Mouse (Mus musculus): Measurements from ENCODE around the gene Slc9a1. TPM values are rescaled to one million over a fixed set of nuclear protein-coding genes. Genes with fewer than 3 reads are reported as not detected.

Gene Slc9a1
- polyA plus RNA-seq, 1 experiment: 48.4 TPM

DNA sequence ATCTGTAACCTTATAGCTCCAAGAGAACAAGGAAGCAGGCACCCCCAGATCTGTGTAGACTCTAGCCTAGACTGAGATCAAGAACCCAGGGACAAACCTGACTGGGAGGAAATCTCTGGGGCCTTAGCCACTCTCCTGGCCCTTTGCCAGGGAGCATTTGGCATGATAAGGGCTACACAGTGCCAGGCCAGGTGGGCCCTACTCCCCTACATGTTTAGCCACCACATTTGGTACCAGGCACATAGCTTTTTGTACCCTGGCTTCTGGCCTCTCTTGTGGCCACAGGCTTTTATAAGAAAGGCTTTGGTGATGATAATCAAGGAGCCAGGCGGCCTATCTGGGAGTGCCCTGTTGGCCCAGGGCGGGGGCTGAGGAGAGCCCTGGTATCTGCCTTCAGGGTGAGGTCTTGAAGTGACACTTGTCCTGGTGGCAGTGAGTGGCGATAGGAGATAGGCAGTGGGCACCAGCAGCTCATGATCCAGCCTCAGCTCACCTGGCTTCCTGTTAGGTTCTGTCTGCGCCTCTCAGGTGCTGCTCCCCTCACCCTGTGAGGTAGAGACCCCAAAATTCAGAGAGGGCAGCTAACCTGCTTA lies 25.6 kb downstream of the Slc9a1 start:
- H3K27ac ChIP-seq (ENCODE audit: control insufficient read depth, insufficient read depth, low read depth, low read length): no peak overlapping the region
- H3K4me3 ChIP-seq (ENCODE audit: control insufficient read depth, low read depth, low read length): no peak overlapping the region
- TF ChIP-seq POLR2A (IDR thresholded peaks at IDR 0.05; ENCODE audit: control insufficient read depth, low read depth, low read length): no peak
- no peak for TF ChIP-seq CTCF (IDR thresholded peaks at IDR 0.05; ENCODE audit: control insufficient read depth, insufficient read depth, insufficient replicate concordance, low read depth, low read length)
- no peaks in the 10 kb centered on the region for H3K36me3 ChIP-seq (ENCODE audit: control insufficient read depth, insufficient read depth, low read length)
- no peaks in the 10 kb centered on the region for H3K27me3 ChIP-seq (ENCODE audit: control insufficient read depth, insufficient read depth, low read length)
- H3K4me1 ChIP-seq (ENCODE audit: control insufficient read depth, insufficient read depth, low read length): peaks cover 3% of the 10 kb centered on the region; the same call in 1 of the 2 replicates

DNA sequence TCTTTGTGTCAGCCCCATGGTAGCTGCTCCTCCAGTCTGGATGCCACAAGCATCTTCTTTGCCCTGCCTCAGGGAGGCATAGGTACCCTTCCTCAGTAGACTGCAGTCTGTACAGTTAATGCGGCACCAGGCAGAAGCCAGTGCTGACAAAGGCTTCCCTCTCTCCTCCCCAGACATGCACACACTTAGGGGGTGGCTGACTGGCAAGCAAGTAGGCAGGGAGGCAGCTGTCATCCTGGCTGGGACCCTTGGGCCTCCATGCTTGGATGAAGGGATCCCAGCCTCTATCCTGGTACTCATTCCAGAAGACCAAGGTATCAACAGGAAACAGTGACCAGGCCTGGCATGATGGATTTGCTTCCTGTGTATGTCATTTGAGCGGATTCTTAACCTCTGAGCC lies 26.6 kb downstream of the Slc9a1 start:
- H3K4me3 ChIP-seq (ENCODE audit: control insufficient read depth, low read depth, low read length): no peak overlapping the region
- no peak overlapping the region for H3K27ac ChIP-seq (ENCODE audit: control insufficient read depth, insufficient read depth, low read depth, low read length)
- TF ChIP-seq POLR2A (IDR thresholded peaks at IDR 0.05; ENCODE audit: control insufficient read depth, low read depth, low read length): no peak
- TF ChIP-seq CTCF (IDR thresholded peaks at IDR 0.05; ENCODE audit: control insufficient read depth, insufficient read depth, insufficient replicate concordance, low read depth, low read length): no peak
- no peaks in the 10 kb centered on the region for H3K36me3 ChIP-seq (ENCODE audit: control insufficient read depth, insufficient read depth, low read length)
- H3K27me3 ChIP-seq (ENCODE audit: control insufficient read depth, insufficient read depth, low read length): no peaks in the 10 kb centered on the region
- H3K4me1 ChIP-seq (ENCODE audit: control insufficient read depth, insufficient read depth, low read length): peaks cover 3% of the 10 kb centered on the region; the same call in 1 of the 2 replicates

DNA sequence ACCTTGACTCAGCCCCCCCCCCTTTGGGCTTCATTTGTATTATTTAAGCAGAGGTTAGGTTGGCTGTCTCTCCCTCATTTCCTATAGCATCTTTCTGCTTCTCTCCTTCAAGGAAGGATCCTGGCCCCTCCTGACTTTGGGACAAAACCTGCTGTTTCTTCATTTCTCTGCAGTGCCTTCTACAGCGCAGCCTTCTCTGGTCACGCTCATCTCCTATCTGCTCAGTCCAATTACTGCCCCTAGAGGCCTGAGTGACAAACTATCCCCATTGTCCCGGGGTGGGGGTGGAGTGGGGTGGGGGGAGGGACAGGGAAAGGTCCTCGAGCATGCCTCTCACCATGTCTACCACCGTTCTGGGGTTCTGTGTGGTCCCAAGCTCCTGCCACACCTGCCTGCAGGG lies 27.8 kb downstream of the Slc9a1 start:
- Histone ChIP-seq H3K27me3 (ENCODE audit: control insufficient read depth, insufficient read depth, low read length) (no peaks in the 10 kb centered on the region), H3K36me3 (ENCODE audit: control insufficient read depth, insufficient read depth, low read length) (no peaks in the 10 kb centered on the region), H3K27ac (ENCODE audit: control insufficient read depth, insufficient read depth, low read depth, low read length) (no peak overlapping the region), H3K4me3 (ENCODE audit: control insufficient read depth, low read depth, low read length) (no peak overlapping the region), H3K4me1 (ENCODE audit: control insufficient read depth, insufficient read depth, low read length) (no peaks in the 10 kb centered on the region)
- no peak for TF ChIP-seq POLR2A (IDR thresholded peaks at IDR 0.05; ENCODE audit: control insufficient read depth, low read depth, low read length)
- TF ChIP-seq CTCF (IDR thresholded peaks at IDR 0.05; ENCODE audit: control insufficient read depth, insufficient read depth, insufficient replicate concordance, low read depth, low read length): no peak

DNA sequence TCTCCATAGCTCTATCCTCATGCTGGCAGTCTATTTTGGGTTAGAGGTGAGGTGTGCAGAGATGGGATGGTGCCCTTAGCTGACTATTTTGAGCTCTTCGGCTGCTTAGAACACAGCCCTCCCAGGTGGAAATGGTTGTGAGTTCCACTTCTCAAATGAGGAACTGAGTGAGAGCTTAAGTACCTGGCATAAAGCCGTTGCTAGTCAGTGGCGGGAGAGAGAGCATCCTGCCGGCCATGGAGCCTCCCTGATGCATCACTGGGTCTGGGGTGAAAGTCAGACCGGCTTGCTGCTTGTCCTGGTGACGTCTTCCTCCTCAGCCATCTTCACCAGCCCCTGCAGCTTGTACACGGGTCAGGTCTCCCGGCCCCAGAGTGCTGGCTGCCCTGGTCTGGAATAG lies 28.5 kb downstream of the Slc9a1 start:
- Histone ChIP-seq H3K4me1 (ENCODE audit: control insufficient read depth, insufficient read depth, low read length) (no peaks in the 10 kb centered on the region), H3K4me3 (ENCODE audit: control insufficient read depth, low read depth, low read length) (no peak overlapping the region), H3K27ac (ENCODE audit: control insufficient read depth, insufficient read depth, low read depth, low read length) (no peak overlapping the region), H3K27me3 (ENCODE audit: control insufficient read depth, insufficient read depth, low read length) (no peaks in the 10 kb centered on the region), H3K36me3 (ENCODE audit: control insufficient read depth, insufficient read depth, low read length) (no peaks in the 10 kb centered on the region)
- TF ChIP-seq CTCF (IDR thresholded peaks at IDR 0.05; ENCODE audit: control insufficient read depth, insufficient read depth, insufficient replicate concordance, low read depth, low read length) (no peak), POLR2A (IDR thresholded peaks at IDR 0.05; ENCODE audit: control insufficient read depth, low read depth, low read length) (no peak)

DNA sequence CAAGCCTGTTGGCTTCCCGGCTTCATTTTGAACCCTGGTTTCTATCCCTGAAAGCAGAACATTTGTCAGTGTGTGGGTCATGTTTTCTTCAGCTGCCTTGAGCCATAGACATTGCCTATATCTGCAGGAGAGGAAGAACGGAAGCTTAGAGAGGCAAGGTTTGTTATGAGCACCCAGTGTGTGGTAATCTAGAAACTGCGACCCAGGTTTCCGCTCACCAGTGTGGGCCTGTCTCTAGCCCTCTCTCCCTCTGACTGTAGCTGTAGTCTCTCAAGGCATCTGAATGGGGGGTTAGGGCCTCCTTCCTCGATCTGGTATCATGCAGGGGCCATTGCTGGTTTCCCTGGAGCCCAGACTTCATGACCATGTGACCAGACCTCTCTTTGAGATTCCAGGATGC lies 29.1 kb downstream of the Slc9a1 start:
- Histone ChIP-seq H3K27me3 (ENCODE audit: control insufficient read depth, insufficient read depth, low read length) (no peaks in the 10 kb centered on the region), H3K27ac (ENCODE audit: control insufficient read depth, insufficient read depth, low read depth, low read length) (no peak overlapping the region), H3K36me3 (ENCODE audit: control insufficient read depth, insufficient read depth, low read length) (no peaks in the 10 kb centered on the region), H3K4me1 (ENCODE audit: control insufficient read depth, insufficient read depth, low read length) (no peaks in the 10 kb centered on the region), H3K4me3 (ENCODE audit: control insufficient read depth, low read depth, low read length) (no peak overlapping the region)
- TF ChIP-seq POLR2A (IDR thresholded peaks at IDR 0.05; ENCODE audit: control insufficient read depth, low read depth, low read length) (no peak), CTCF (IDR thresholded peaks at IDR 0.05; ENCODE audit: control insufficient read depth, insufficient read depth, insufficient replicate concordance, low read depth, low read length) (no peak)

DNA sequence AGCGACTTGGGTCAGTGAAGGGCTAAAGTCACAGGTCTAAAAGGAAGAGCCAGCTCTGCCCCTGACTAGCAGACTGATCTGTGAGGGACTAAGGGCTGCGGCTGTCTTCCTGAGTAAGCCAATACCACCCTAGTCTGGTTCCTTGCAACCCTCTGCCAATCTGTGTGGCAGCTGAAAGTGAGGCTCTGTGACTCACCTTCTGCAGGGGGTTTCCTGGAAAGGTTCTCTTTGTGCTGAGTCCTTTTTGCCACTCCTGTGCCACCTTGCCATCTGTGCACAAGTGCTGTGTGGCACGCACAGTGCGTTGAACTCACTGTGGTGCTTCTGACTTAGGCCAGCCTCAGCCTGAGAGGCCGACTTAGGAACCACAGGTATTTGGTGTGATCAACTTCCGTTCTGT lies 30.0 kb downstream of the Slc9a1 start:
- Histone ChIP-seq H3K36me3 (ENCODE audit: control insufficient read depth, insufficient read depth, low read length) (no peaks in the 10 kb centered on the region), H3K27me3 (ENCODE audit: control insufficient read depth, insufficient read depth, low read length) (no peaks in the 10 kb centered on the region), H3K4me1 (ENCODE audit: control insufficient read depth, insufficient read depth, low read length) (no peaks in the 10 kb centered on the region), H3K4me3 (ENCODE audit: control insufficient read depth, low read depth, low read length) (no peak overlapping the region), H3K27ac (ENCODE audit: control insufficient read depth, insufficient read depth, low read depth, low read length) (no peak overlapping the region)
- TF ChIP-seq POLR2A (IDR thresholded peaks at IDR 0.05; ENCODE audit: control insufficient read depth, low read depth, low read length) (no peak), CTCF (IDR thresholded peaks at IDR 0.05; ENCODE audit: control insufficient read depth, insufficient read depth, insufficient replicate concordance, low read depth, low read length) (no peak)

DNA sequence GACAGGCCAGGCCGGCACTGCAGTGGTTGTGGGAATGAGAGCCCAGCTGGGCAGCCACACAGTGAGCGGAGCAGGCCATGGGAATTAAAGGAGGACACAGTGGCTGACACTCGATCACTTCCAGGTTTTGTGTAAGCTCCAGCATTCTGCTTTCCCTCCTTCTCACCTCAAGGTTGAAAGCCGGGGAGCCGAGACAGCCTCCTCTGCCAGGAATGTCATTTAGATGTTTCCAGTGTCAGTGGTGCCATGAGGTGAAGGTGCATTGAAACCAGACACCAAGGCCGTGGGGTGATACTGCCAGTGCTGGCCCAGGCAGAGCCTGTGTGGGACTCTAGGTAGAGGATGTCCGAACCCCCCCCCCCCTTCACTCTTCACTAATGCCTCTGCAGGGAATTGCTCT lies 30.6 kb downstream of the Slc9a1 start:
- TF ChIP-seq POLR2A (IDR thresholded peaks at IDR 0.05; ENCODE audit: control insufficient read depth, low read depth, low read length) (no peak), CTCF (IDR thresholded peaks at IDR 0.05; ENCODE audit: control insufficient read depth, insufficient read depth, insufficient replicate concordance, low read depth, low read length) (no peak)
- Histone ChIP-seq H3K4me1 (ENCODE audit: control insufficient read depth, insufficient read depth, low read length) (no peaks in the 10 kb centered on the region), H3K27ac (ENCODE audit: control insufficient read depth, insufficient read depth, low read depth, low read length) (no peak overlapping the region), H3K27me3 (ENCODE audit: control insufficient read depth, insufficient read depth, low read length) (no peaks in the 10 kb centered on the region), H3K4me3 (ENCODE audit: control insufficient read depth, low read depth, low read length) (no peak overlapping the region), H3K36me3 (ENCODE audit: control insufficient read depth, insufficient read depth, low read length) (no peaks in the 10 kb centered on the region)

DNA sequence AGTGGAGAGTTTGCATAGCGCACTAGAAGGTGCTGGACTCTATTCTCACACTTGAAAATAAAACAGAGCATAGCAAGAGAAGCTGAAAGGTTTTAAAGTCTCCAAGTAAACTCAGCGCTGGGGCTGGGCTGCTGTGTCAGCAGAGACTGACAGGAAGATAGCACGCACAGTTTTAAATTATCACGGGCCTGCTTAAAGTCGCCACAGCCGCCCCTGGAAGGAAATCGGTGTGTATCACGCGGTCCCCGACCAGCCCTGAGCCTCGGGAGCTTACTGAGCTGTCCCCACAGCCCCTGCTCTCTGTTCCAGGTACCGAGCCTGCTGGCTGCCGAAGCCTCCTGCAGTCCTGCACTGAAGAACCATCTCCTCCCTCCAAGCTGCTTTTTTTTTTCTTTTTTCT lies 32.5 kb downstream of the Slc9a1 start:
- no peak overlapping the region for H3K4me3 ChIP-seq (ENCODE audit: control insufficient read depth, low read depth, low read length)
- H3K27ac ChIP-seq (ENCODE audit: control insufficient read depth, insufficient read depth, low read depth, low read length): no peak overlapping the region
- no peaks in the 10 kb centered on the region for H3K4me1 ChIP-seq (ENCODE audit: control insufficient read depth, insufficient read depth, low read length)
- TF ChIP-seq CTCF (IDR thresholded peaks at IDR 0.05; ENCODE audit: control insufficient read depth, insufficient read depth, insufficient replicate concordance, low read depth, low read length) (no peak), POLR2A (IDR thresholded peaks at IDR 0.05; ENCODE audit: control insufficient read depth, low read depth, low read length) (no peak)
- no peaks in the 10 kb centered on the region for H3K36me3 ChIP-seq (ENCODE audit: control insufficient read depth, insufficient read depth, low read length)
- H3K27me3 ChIP-seq (ENCODE audit: control insufficient read depth, insufficient read depth, low read length): no peaks in the 10 kb centered on the region

Data from testis, adult 2 months (tissue).